Mouse (Mus musculus): ENCODE data around the gene Myo19. TPM values are rescaled to one million over a fixed set of nuclear protein-coding genes. Genes with fewer than 3 reads are reported as not detected.
A peak's percentile ranks its signal among the peaks of the same experiment; 100 is the strongest.

Myo19 gene
- polyA plus RNA-seq, 1 experiment = 19.2 TPM

- WGBS = 91% methylated on average over 7 of the region's 7 CpGs
Measured at GRCm38 (mm10) chr11:84882346-84882745, 2.4 kb downstream of the Myo19 start.

DNA sequence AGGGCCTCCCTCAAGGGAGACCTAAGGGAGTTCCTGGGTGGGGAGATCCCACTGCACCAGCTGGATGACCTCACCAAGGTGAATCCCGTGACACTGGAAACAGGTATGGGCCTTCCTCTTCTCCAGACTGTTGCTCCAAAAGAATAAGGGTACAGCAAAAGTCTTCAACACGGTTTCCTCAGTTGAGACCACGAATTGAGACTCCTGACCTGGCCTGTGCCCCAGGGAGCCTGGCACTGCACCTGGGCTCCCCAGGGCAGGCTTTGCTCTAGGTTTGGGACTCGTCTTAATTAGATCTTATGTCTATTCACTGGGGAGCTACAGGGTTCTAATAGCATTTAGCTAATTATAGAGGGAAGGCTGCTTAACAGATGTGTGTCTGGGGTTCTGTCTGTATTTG, 5.3 kb downstream of the Myo19 start:
- WGBS = 75% methylated on average over 4 of the region's 4 CpGs
- DNase-seq (ENCODE audit: low read depth, low spot score) = no peak

More at GRCm38 (mm10) chr11:84882346-84882745, 2.4 kb downstream of the Myo19 start:
- no peak for DNase-seq (ENCODE audit: low read depth, low spot score)

DNA sequence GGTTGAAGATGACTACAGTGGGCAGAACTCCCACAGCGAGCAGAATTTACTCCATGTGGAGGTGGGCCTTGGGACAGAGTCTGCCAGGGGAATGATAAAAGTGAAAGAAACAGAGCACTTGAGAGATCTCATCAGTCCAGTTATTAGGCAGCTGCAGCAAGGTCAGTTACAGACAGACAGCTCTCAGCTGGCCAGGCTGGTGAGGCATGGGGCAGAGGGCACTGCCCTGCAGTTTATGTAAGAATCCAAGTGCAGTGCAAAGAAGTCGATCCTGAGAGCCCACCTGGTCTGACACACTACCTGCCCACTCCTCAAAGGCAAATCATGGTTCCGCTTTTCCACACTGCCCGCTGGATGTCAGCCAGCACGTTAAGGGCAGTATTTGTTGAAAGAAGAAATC, 6.3 kb downstream of the Myo19 start:
- WGBS = 41% methylated on average over 5 of the region's 5 CpGs
- no peak for DNase-seq (ENCODE audit: low read depth, low spot score)

- WGBS = 55% methylated on average over 11 of the region's 11 CpGs
- DNase-seq (ENCODE audit: low read depth, low spot score) = no peak
Measured at GRCm38 (mm10) chr11:84886767-84887511, 7.0 kb downstream of the Myo19 start.

DNA sequence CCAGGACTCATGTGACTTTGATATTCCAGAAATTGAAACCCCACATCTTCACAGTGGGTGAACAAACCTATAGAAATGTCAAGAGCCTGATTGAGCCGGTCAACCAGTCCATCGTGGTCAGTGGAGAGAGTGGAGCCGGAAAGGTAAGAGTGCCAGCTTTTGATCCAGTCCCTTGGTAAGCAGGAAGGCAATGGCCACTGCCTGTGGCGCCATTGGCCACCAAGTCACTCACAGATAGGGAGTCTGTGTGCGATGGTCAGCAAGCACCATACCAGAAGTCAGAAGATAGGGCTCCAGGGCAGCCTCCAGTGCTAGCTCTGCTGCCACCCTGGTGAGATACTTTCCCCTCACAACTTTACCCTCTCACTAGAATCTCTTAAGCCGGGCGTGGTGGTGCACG, 8.1 kb downstream of the Myo19 start:
- no peak for DNase-seq (ENCODE audit: low read depth, low spot score)
- 96% methylated on average over 8 of the region's 8 CpGs for WGBS

GRCm38 (mm10) chr11:84889492-84889891, 9.5 kb downstream of the Myo19 start:
- DNase-seq (ENCODE audit: low read depth, low spot score) = no peak
- 44% methylated on average over 2 of the region's 2 CpGs for WGBS

DNA sequence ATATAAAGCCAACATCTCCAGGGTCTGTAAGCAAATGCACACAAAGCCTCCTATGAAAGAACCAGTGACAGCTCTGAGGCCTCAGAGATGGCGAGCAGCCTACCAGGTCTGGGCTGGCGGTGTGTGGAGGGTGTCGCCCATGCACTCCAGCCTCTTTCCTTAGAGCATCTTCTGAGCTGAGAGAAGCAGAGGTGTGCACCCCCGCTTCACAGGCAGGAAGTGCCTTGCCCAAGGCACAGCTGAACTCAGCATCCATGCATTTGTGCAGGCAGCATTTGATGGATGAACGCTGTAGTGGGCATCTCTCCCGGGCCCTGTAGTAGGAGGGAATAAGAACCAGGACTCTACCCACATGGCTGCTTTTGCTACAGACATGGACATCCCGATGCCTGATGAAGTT, 11.8 kb downstream of the Myo19 start:
- WGBS = 94% methylated on average over 7 of the region's 7 CpGs
- DNase-seq (ENCODE audit: low read depth, low spot score) = no peak

DNA sequence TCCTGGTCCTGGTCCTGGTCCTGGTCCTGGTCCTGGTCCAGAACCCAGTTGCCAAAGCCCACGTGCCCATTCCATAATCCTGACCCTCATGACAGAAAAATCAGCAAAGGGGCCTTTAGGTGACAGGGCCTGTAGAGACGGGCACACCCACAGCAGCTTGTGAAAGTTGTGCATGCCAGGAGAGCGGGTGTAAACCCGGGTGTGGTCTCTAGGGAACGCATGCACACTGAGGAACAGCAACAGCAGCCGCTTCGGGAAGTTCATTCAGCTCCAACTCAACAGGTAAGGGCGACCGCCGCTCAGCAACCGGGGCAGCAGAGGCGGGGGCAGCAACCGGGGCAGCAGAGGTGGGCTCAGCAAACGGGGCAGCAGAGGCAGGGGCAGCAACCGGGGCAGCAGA, 13.2 kb downstream of the Myo19 start:
- 51% methylated on average over 15 of the region's 15 CpGs for WGBS
- DNase-seq (ENCODE audit: low read depth, low spot score) = no peak

DNA sequence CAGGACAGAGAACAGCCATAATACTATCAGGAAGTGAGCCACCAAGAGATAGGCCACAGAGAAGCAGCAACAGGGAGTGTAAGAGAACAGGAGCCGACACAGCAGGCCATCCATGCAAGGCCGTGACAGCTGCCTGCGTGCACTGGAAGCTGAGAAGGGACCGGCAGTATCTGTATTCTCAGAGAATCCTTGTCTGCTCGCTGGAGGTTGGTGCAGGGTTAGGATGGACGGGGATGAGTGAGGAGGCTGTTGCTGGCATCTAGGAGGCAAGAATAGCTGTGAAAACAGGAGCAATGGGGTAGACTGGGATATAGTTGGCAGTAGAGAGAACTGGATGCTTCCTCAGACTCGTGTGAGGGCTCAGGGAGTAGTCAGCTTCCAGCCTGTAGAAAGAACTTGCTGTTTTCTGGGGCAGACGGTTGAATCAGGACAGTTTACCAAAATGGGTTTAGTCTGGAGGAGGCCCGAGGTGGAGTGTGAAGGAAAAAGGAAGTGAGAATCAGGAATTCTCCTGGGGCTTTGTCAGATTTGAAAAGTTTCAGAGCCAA, 24.7 kb downstream of the Myo19 start:
- no peak for DNase-seq (ENCODE audit: low read depth, low spot score)
- 82% methylated on average over 9 of the region's 9 CpGs for WGBS

GRCm38 (mm10) chr11:84907081-84907480, 27.1 kb downstream of the Myo19 start:
- 57% methylated on average over 3 of the region's 3 CpGs for WGBS
- no peak for DNase-seq (ENCODE audit: low read depth, low spot score)

DNA sequence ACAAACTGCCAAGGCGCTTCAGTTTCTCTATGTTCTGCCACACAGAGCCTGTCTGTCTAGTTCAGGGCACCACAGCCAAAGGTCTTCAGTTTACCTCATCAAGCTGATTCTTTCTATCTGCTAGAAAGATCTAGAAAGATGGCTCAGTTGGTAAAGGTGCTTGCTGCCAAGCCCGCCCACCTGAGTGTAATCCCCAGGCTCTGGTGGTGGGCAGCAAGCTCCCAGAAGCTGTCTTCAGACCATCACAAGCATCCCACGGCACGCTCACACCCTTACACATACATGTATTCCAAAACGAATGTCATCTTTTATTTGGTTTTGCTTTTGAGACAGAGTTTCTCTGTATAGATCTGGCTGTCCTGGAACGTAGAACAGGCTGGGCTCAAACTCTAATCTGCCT, 28.5 kb downstream of the Myo19 start:
- 90% methylated on average over 6 of the region's 6 CpGs for WGBS
- no peak for DNase-seq (ENCODE audit: low read depth, low spot score)

- WGBS = 75% methylated on average over 4 of the region's 4 CpGs
- DNase-seq (ENCODE audit: low read depth, low spot score) = no peak
Measured at GRCm38 (mm10) chr11:84910411-84910810, 30.5 kb downstream of the Myo19 start.

GRCm38 (mm10) chr11:84914673-84915072, 34.7 kb downstream of the Myo19 start:
- no peak for DNase-seq (ENCODE audit: low read depth, low spot score)

DNA sequence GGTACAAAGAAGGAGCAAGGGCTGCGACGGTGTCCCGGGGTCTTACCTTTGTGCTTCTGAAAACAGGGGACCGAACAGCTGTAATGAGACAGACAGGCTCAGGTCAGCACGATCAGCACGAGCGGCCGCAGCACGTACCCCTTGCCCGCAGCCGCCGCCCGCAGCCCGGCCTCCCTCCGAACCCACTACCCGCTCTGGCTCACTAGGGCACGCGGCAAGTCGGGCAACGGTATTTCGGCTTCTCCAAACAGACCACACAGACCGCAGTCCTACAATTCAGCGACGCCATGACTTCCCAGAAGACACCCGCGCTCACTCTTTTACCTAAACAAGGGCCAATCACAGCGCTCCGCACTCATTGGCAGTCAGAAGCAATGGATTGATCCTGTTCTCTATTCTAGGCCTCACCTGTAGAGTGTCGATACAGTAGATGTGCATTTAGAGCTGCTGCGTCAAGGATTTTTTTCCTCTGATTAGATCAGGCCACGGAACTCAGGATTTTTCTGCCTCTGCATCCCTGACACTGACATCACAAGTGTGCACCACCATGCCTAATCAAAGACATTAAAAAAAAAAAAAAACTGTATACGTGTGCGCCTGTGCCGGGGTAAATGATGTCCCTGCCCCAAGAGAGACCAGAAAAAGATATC, 36.2 kb downstream of the Myo19 start, which contains the start of gene Znhit3:
Gene Znhit3, minus strand, starts transcription at position 314 of the 650 bp plus-strand sequence.
- WGBS = 5% methylated on average over 34 of the region's 34 CpGs
- DNase-seq (ENCODE audit: low read depth, low spot score) = peak; percentile 73

More at GRCm38 (mm10) chr11:84914673-84915072, 34.7 kb downstream of the Myo19 start:
- WGBS = 75% methylated on average over 5 of the region's 5 CpGs

GRCm38 (mm10) chr11:84916703-84917300, 36.9 kb downstream of the Myo19 start:
- DNase-seq (ENCODE audit: low read depth, low spot score) = no peak
- 60% methylated on average over 7 of the region's 7 CpGs for WGBS

GRCm38 (mm10) chr11:84918425-84918824, 38.5 kb downstream of the Myo19 start:
- whole genome bisulfite sequencing = 3% methylated on average over 16 of the region's 16 CpGs
- DNase-seq (ENCODE audit: low read depth, low spot score) = peak; percentile 35

DNA sequence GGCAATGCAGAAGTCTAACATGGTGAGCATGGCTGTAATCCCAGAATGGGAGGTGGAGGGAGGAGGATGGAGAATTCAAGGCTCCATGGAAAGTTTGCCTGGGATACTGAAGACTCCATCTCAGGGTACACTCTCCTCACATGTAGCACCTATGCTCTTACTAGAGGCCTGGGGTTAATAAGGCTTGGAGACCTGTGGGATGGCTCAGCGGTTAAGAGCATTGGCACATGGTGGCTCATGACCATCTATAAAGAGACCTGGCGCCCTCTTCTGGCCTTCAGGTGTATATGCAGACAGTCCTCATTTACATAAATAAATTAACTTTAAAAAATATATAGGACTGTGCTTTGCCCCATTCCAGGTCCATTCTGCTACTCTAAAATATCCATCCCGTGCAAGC, 39.3 kb downstream of the Myo19 start:
- DNase-seq (ENCODE audit: low read depth, low spot score) = no peak
- 31% methylated on average over 3 of the region's 3 CpGs for WGBS

- 60% methylated on average over 7 of the region's 7 CpGs for WGBS
- DNase-seq (ENCODE audit: low read depth, low spot score) = no peak
Measured at GRCm38 (mm10) chr11:84919951-84920350, 40.0 kb downstream of the Myo19 start.

GRCm38 (mm10) chr11:84920981-84921380, 41.0 kb downstream of the Myo19 start:
- no peak for DNase-seq (ENCODE audit: low read depth, low spot score)
- WGBS = 74% methylated on average over 8 of the region's 8 CpGs

GRCm38 (mm10) chr11:84932261-84932660, 52.3 kb downstream of the Myo19 start:
- 20% methylated on average over 6 of the region's 6 CpGs for WGBS
- DNase-seq (ENCODE audit: low read depth, low spot score) = no peak
